Mouse (Mus musculus): ENCODE measurements around the gene Tmem47.

GRCm38 (mm10) chrX:81071746-81072640 lies 1.5 kb downstream of the Tmem47 start:
- no peak for TF ChIP-seq CTCF (IDR thresholded peaks at IDR 0.05; ENCODE audit: insufficient read depth, low read length)
- no peak for TF ChIP-seq POLR2A (IDR thresholded peaks at IDR 0.05; ENCODE audit: borderline replicate concordance, extremely low read depth, low read depth, low read length)
